Mouse (Mus musculus) lung, postnatal 0 days (tissue): Measurements from ENCODE around the gene Auh. TPM values are rescaled to one million over a fixed set of nuclear protein-coding genes. Genes with fewer than 3 reads are reported as not detected.
A peak's percentile ranks its signal among the peaks of the same experiment; 100 is the strongest.

Experiments used
- ATAC-seq: fragments of 200-750 bp; cut with Nextera tagmentation; 2 replicates; pipeline ENCODE4 v1.8.0; 2017; ENCODE audit warnings: moderate library complexity
- DNase-seq: peaks from one replicate; pipeline ENCODE4 v3.0.0-alpha.2; 2016; ENCODE audit warnings: low spot score
- H3K27ac ChIP-seq: fragments of 300-500 bp; sonication (generic); 2 replicates; pipeline ENCODE4 v1.5.1; 2014; ENCODE audit warnings: antibody characterized with exemption, mild to moderate bottlenecking, low read length, mixed read lengths
- H3K27me3 ChIP-seq: fragments of 300-500 bp; sonication (generic); replicated peaks from 2 replicates; pipeline ENCODE4 v1.6.1; 2014; ENCODE audit warnings: low read length, mixed read lengths; ENCODE audit not compliant: insufficient read depth
- H3K36me3 ChIP-seq: fragments of 300-500 bp; sonication (generic); 2 replicates; pipeline ENCODE4 v1.6.1; 2014; ENCODE audit warnings: low read length, mixed read lengths; ENCODE audit not compliant: insufficient read depth
- H3K4me1 ChIP-seq: fragments of 300-500 bp; sonication (generic); 2 replicates; pipeline ENCODE4 v1.6.1; 2014; ENCODE audit warnings: antibody characterized with exemption, low read depth, low read length, mixed read lengths; ENCODE audit not compliant: insufficient read depth
- H3K4me2 ChIP-seq: fragments of 300-500 bp; sonication (generic); replicated peaks from 2 replicates; pipeline ENCODE4 v1.6.1; 2014; ENCODE audit warnings: low read depth, mild to moderate bottlenecking, low read length, moderate library complexity, mixed read lengths
- H3K4me3 ChIP-seq: fragments of 300-500 bp; sonication (generic); 2 replicates; pipeline ENCODE4 v1.5.1; 2014; ENCODE audit warnings: low read depth, low read length
- H3K9ac ChIP-seq: fragments of 300-500 bp; sonication (generic); replicated peaks from 2 replicates; pipeline ENCODE4 v1.6.1; 2014; ENCODE audit warnings: low read depth, mild to moderate bottlenecking
- H3K9me3 ChIP-seq: fragments of 300-500 bp; sonication (generic); 2 replicates; pipeline ENCODE4 v1.6.1; 2016; ENCODE audit warnings: low read length, mixed read lengths
- CTCF ChIP-seq: IDR thresholded peaks from 2 replicates; pipeline ENCODE4 v1.5.1; 2016; ENCODE audit warnings: antibody characterized with exemption, mild to moderate bottlenecking
- EP300 ChIP-seq: IDR thresholded peaks from 2 replicates; pipeline ENCODE4 v1.6.1; 2016; ENCODE audit warnings: antibody characterized with exemption, mild to moderate bottlenecking, control low read depth
- WGBS: fragments of 180-500 bp; shearing (Covaris S2); extraction: QIAGEN DNeasy Blood & Tissue Kit; methylation state at CpG from one replicate; pipeline ENCODE4 v1.1.7; 2014; 5-methylcytosine and 5-hydroxymethylcytosine counted together
- polyA plus RNA-seq: library from polyadenylated mRNA; unstranded; fragments of >200 nt; fragmentation: Nextera tagmentation; extraction: Ambion mirVana; gene quantifications from 2 replicates; pipeline ENCODE4 v1.2.1, GENCODE M21; 2015

Gene Auh
- polyA plus RNA-seq, 1 experiment from 2014 or later: 43.3 TPM

DNA sequence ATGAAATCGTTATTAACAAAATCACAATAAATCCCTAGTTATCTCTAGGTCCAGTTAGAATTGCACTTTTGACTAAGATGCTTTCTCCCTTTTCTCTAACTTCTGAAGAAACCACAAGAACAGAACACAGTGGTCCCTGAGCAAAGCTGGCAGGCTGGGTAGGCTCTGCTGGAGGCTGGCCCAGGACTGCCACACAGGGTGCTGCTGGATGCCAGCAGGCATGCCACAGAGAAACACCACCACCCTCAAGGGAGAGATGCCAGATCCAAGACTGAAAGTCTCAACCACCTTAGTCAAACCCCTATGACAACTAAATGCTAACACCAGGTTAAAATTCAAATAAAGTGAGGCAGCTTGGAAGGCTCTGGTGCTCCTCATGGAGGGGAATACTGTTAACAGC, 36.7 kb downstream of the Auh start:
- Histone ChIP-seq H3K27ac (no peak overlapping the region), H3K4me2 (no peak overlapping the region), H3K9ac (no peak overlapping the region), H3K4me1 (peaks cover 8% of the 10 kb centered on the region; the same call in 1 of the 2 replicates), H3K27me3 (no peaks in the 10 kb centered on the region), H3K36me3 (0 out of 2 replicates have a peak, but pooled peaks cover 8% of the 10 kb centered on the region), H3K4me3 (no peak overlapping the region), H3K9me3 (no peaks in the 10 kb centered on the region)
- 94% methylated on average over 1 of the region's 1 CpGs for WGBS
- DNase-seq (no peak), ATAC-seq (no peak)
- TF ChIP-seq CTCF (no peak), EP300 (no peak)

DNA sequence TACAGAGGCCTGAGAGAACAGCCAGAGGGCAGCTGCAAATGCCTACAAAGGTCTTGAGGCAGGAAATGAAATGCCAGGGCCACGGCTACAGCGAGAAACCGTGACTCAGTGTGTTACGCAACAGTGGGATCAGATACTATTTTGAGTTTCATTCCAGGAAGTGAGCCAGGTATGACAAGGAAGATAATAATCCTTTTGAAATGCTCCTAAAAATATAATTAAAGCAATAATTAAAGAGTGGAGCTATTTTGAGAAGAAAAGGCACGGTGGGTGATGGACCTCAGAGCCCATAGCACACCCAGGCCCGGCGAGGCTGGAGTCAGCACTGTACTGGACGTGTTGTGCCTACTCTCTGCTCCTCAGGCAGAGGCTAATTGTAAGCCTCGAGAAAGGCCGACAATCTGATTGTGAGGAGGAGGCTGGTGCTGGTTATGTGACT, 37.4 kb downstream of the Auh start:
- H3K27ac ChIP-seq: peak overlapping the region; percentile 54; the same call in 1 of the 2 replicates

DNA sequence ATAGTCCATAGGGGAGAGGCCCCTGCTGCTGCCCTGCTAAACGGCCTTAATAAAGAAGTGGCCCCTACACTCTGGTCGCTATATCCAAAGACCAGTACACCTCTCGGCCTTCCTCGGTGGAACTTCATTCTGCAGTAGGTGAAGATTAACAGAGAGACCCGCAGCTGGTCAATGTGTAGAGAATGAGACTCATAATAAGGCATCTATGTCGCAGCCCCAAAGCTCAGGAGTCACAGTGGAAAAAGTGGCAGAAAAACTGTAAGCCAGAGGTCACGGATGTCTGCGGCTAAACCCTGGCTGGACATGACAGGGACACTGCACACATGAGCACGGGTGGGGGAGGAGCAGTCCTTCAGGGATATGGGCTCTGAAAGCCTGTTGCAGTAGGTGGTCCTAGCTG, 39.2 kb downstream of the Auh start:
- ATAC-seq (no peak), DNase-seq (no peak)
- Histone ChIP-seq H3K27ac (no peak overlapping the region), H3K9ac (no peak overlapping the region), H3K4me1 (peaks cover 8% of the 10 kb centered on the region; the same call in 1 of the 2 replicates), H3K4me3 (no peak overlapping the region), H3K27me3 (no peaks in the 10 kb centered on the region), H3K9me3 (no peaks in the 10 kb centered on the region), H3K36me3 (no peaks in the 10 kb centered on the region), H3K4me2 (no peak overlapping the region)
- TF ChIP-seq CTCF (no peak), EP300 (no peak)
- 82% methylated on average over 9 of the region's 9 CpGs for WGBS

More for the DNA sequence above, 37.4 kb downstream of the Auh start:
- Histone ChIP-seq H3K27me3 (no peaks in the 10 kb centered on the region), H3K4me2 (no peak overlapping the region), H3K36me3 (0 out of 2 replicates have a peak, but pooled peaks cover 8% of the 10 kb centered on the region), H3K9me3 (no peaks in the 10 kb centered on the region), H3K9ac (no peak overlapping the region), H3K4me3 (no peak overlapping the region), H3K4me1 (peaks cover 8% of the 10 kb centered on the region; the same call in 1 of the 2 replicates)
- DNase-seq (peak; percentile 91), ATAC-seq (peak; percentile 80)
- TF ChIP-seq EP300 (peak; percentile 76), CTCF (no peak)
- 24% methylated on average over 10 of the region's 10 CpGs for WGBS

DNA sequence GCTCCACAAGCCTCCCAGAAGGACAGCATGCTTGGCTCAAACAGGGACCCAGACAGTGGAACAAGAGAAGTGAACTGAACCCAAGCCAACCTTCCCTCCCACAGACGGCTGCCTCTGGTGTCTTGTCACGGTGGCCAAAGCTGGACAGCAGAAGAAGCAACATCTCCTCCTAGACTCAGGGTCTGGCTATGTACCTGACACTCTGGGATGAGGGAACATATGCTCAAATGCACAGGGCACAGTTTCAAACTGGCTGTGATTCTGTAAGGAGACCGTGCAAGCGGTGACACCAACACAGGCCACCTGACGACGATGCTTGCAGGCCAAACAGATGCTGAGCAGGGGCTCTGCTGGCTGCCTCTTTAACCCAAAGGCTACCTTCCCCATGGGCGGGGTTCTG, 42.7 kb downstream of the Auh start:
- Histone ChIP-seq H3K36me3 (no peaks in the 10 kb centered on the region), H3K27me3 (no peaks in the 10 kb centered on the region), H3K27ac (no peak overlapping the region), H3K9me3 (no peaks in the 10 kb centered on the region), H3K4me3 (no peak overlapping the region), H3K4me1 (peaks cover 1% of the 10 kb centered on the region; the same call in 1 of the 2 replicates), H3K4me2 (no peak overlapping the region), H3K9ac (no peak overlapping the region)
- ATAC-seq (no peak), DNase-seq (no peak)
- 88% methylated on average over 7 of the region's 7 CpGs for WGBS
- TF ChIP-seq CTCF (no peak), EP300 (no peak)

DNA sequence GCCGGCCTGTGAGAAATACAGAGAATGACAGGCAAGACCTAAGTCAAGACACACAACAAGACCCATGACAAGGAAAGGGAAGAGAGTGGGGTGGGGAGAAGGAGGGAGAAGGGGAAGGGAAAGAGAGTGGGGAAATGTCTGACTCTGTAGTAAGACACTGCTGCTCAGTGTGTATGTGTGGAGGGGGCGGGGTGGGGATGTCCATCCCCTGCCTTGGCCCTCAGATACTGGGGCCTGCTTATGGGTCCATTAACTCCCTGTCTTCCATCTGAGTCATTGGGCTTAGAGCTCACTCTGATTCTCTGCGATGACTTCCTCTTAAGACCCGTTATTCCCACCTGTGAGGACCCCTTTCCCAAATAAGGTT, 45.5 kb downstream of the Auh start:
- H3K36me3 ChIP-seq: no peaks in the 10 kb centered on the region
- H3K4me2 ChIP-seq: no peak overlapping the region
- no peaks in the 10 kb centered on the region for H3K9me3 ChIP-seq
- H3K27ac ChIP-seq: no peak overlapping the region
- TF ChIP-seq EP300 (no peak), CTCF (no peak)
- no peak for ATAC-seq
- no peak overlapping the region for H3K4me3 ChIP-seq
- H3K9ac ChIP-seq: no peak overlapping the region
- no peaks in the 10 kb centered on the region for H3K27me3 ChIP-seq
- no peak for DNase-seq
- H3K4me1 ChIP-seq: no peaks in the 10 kb centered on the region
- WGBS: 78% methylated on average over 3 of the region's 4 CpGs

DNA sequence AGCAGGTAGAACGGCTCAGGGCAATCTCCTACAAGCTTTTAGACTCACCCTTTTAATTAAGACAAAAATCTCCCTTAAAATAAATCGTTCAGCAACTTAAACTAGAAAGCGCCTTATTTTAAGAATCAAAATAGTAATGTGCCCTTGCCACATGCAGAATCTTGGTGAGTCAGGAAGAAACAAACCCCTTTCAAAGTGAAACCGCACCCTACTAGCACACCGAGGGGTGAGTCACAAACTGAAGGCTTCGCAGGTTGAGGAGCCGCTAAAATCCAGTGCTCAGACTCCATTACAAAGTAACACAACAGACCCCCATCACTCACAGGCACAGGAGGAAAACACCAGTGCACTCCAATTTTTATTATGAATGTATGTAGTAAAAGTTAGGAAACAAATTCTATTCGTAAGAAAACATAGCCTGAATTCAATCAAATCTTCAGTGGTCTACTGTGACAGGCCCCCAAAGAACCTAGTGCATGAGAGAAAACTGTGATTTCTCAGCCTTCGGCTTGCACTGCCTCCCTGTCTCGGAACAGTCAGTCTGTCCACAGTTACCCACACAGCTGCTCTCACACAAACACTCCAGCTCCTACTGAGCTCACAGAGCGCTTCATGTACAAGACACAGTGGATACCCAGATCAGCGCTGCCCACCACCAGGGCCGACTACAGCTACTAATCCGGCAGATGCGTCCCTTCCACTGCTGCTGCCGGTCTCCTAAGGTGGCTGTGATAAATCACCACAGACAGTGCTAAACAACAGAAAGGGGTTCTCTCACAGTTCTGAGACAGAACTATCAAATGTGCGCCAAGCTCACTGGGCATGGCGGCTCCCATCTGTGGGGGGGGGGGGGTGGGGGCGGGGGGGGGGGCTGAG, 46.2 kb downstream of the Auh start:
- Histone ChIP-seq H3K27ac (no peak overlapping the region), H3K4me1 (no peaks in the 10 kb centered on the region), H3K9ac (no peak overlapping the region), H3K36me3 (no peaks in the 10 kb centered on the region), H3K4me2 (no peak overlapping the region), H3K4me3 (no peak overlapping the region), H3K27me3 (no peaks in the 10 kb centered on the region), H3K9me3 (no peaks in the 10 kb centered on the region)
- ATAC-seq: no peak
- no peak for DNase-seq
- 72% methylated on average over 17 of the region's 19 CpGs for WGBS
- TF ChIP-seq CTCF (no peak), EP300 (no peak)
